Mouse (Mus musculus): ENCODE data around the gene Oaz3. TPM values are rescaled to one million over a fixed set of nuclear protein-coding genes. Genes with fewer than 3 reads are reported as not detected.

Gene Oaz3
- polyA plus RNA-seq, 1 experiment from 2014 or later, result not detected

DNA sequence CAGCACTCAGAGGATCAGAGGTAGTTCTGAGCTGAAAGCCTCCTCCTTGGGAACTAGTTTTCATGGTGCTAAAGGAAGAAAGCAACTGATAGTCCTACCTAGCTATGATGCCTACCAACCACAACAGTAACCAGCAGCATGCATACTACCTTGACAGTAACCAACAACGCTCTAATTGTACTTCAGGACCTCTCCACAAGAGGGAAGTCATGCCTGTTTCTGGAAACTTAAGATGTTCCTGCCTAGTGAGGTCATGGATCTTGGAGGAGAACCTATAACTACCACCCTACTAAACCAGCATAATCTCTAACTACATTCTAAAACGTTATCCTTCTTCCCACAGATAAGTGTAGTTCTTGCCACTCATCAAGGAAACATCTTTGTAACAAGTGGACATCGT is 2.5 kb downstream of the Oaz3 start:
- Histone ChIP-seq H3K4me3 (ENCODE audit: low read depth, low read length) (no peak overlapping the region), H3K27me3 (replicated peaks; ENCODE audit: control insufficient read depth, insufficient read depth, low read length) (no peaks in the 10 kb centered on the region), H3K9me3 (ENCODE audit: control insufficient read depth, low read length) (no peaks in the 10 kb centered on the region), H3K4me2 (ENCODE audit: low read depth, low read length) (no peak overlapping the region), H3K9ac (ENCODE audit: low read depth, low read length) (no peak overlapping the region), H3K36me3 (ENCODE audit: control insufficient read depth, insufficient read depth, low read length) (peaks cover 11% of the 10 kb centered on the region; the same call in 1 of the 2 replicates), H3K27ac (replicated peaks; ENCODE audit: low read depth, low read length) (no peak overlapping the region), H3K4me1 (ENCODE audit: control insufficient read depth, insufficient read depth, low read length) (0 out of 2 replicates have a peak, but pooled peaks cover 4% of the 10 kb centered on the region)
- 37% methylated on average over 3 of the region's 3 CpGs for WGBS
- no peak for DNase-seq (ENCODE audit: low spot score)
- no peak for ATAC-seq (ENCODE audit: low read depth)

DNA sequence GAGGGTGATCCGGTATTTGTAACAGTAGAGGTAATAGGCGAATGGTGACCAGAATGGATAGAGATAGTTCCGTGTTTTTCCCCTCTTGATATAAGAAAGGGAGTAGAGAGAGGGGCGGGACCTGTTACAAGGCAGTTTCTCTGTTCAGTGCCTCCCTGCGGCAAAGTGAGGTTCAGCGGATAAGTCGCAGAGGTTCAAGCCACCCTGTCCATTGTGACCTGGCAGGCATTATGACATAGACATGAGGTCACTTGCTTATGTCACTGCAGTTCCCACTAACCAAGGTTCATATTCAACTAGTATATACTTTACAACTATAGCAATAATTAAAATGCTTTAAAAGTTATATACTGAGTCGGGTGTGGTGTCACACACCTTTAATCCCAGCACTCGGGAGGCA is 7.3 kb downstream of the Oaz3 start:
- no peaks in the 10 kb centered on the region for H3K4me1 ChIP-seq (ENCODE audit: control insufficient read depth, insufficient read depth, low read length)
- no peaks in the 10 kb centered on the region for H3K9me3 ChIP-seq (ENCODE audit: control insufficient read depth, low read length)
- H3K9ac ChIP-seq (ENCODE audit: low read depth, low read length), result no peak overlapping the region
- H3K4me3 ChIP-seq (ENCODE audit: low read depth, low read length), result no peak overlapping the region
- no peaks in the 10 kb centered on the region for H3K27me3 ChIP-seq (replicated peaks; ENCODE audit: control insufficient read depth, insufficient read depth, low read length)
- 82% methylated on average over 9 of the region's 9 CpGs for WGBS
- H3K4me2 ChIP-seq (ENCODE audit: low read depth, low read length), result no peak overlapping the region
- no peak overlapping the region for H3K27ac ChIP-seq (replicated peaks; ENCODE audit: low read depth, low read length)
- ATAC-seq (ENCODE audit: low read depth), result no peak
- no peak for DNase-seq (ENCODE audit: low spot score)
- H3K36me3 ChIP-seq (ENCODE audit: control insufficient read depth, insufficient read depth, low read length), result no peaks in the 10 kb centered on the region

DNA sequence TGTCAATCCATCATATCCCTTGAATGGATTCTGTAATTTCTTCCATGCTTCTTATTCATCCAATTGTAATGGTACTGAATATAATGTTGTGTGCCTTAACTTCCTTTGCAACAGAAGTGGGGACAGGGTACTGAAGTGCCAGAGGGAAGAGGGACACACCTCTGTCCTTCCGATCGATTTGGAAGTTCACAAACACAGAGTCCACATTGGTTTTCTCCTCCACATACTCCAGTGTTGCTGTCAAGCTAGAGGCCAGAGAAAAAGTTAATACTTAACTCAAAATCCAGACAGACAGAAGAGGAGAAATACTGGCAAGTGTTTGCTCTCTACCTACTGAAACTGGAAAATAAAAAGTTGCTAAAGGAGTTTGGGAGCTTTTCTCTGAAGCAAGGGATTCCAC is 9.4 kb downstream of the Oaz3 start:
- H3K27ac ChIP-seq (replicated peaks; ENCODE audit: low read depth, low read length), result no peak overlapping the region
- no peak overlapping the region for H3K9ac ChIP-seq (ENCODE audit: low read depth, low read length)
- H3K27me3 ChIP-seq (replicated peaks; ENCODE audit: control insufficient read depth, insufficient read depth, low read length), result no peaks in the 10 kb centered on the region
- H3K4me1 ChIP-seq (ENCODE audit: control insufficient read depth, insufficient read depth, low read length), result no peaks in the 10 kb centered on the region
- H3K9me3 ChIP-seq (ENCODE audit: control insufficient read depth, low read length), result no peaks in the 10 kb centered on the region
- H3K36me3 ChIP-seq (ENCODE audit: control insufficient read depth, insufficient read depth, low read length), result no peaks in the 10 kb centered on the region
- H3K4me2 ChIP-seq (ENCODE audit: low read depth, low read length), result no peak overlapping the region
- H3K4me3 ChIP-seq (ENCODE audit: low read depth, low read length), result no peak overlapping the region
- 91% methylated on average over 2 of the region's 2 CpGs for WGBS
- ATAC-seq (ENCODE audit: low read depth), result no peak
- no peak for DNase-seq (ENCODE audit: low spot score)

DNA sequence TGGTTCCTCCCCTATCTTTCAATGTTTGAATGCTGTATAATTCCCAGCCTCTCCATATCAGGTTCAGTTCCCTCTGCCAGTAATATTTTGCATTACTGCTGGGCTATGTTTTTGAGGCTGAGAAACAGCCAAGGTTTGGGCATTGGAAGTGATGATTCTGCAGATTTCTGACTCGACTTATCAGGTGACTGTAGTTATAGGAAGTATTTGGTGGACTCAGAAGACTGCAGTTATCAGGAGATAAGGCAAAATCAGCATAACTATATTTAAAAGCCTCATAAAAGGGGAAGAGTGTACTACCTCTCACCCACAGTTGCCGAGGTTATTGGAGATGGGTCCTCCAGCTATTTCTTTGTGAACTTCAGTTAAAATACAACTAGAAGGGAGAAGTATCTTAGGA is 12.7 kb downstream of the Oaz3 start:
- WGBS, result 66% methylated on average over 2 of the region's 2 CpGs
- no peak for ATAC-seq (ENCODE audit: low read depth)
- no peak overlapping the region for H3K4me2 ChIP-seq (ENCODE audit: low read depth, low read length)
- no peaks in the 10 kb centered on the region for H3K9me3 ChIP-seq (ENCODE audit: control insufficient read depth, low read length)
- no peaks in the 10 kb centered on the region for H3K4me1 ChIP-seq (ENCODE audit: control insufficient read depth, insufficient read depth, low read length)
- no peaks in the 10 kb centered on the region for H3K27me3 ChIP-seq (replicated peaks; ENCODE audit: control insufficient read depth, insufficient read depth, low read length)
- no peak for DNase-seq (ENCODE audit: low spot score)
- H3K36me3 ChIP-seq (ENCODE audit: control insufficient read depth, insufficient read depth, low read length), result no peaks in the 10 kb centered on the region
- H3K27ac ChIP-seq (replicated peaks; ENCODE audit: low read depth, low read length), result no peak overlapping the region
- H3K9ac ChIP-seq (ENCODE audit: low read depth, low read length), result no peak overlapping the region
- H3K4me3 ChIP-seq (ENCODE audit: low read depth, low read length), result no peak overlapping the region

DNA sequence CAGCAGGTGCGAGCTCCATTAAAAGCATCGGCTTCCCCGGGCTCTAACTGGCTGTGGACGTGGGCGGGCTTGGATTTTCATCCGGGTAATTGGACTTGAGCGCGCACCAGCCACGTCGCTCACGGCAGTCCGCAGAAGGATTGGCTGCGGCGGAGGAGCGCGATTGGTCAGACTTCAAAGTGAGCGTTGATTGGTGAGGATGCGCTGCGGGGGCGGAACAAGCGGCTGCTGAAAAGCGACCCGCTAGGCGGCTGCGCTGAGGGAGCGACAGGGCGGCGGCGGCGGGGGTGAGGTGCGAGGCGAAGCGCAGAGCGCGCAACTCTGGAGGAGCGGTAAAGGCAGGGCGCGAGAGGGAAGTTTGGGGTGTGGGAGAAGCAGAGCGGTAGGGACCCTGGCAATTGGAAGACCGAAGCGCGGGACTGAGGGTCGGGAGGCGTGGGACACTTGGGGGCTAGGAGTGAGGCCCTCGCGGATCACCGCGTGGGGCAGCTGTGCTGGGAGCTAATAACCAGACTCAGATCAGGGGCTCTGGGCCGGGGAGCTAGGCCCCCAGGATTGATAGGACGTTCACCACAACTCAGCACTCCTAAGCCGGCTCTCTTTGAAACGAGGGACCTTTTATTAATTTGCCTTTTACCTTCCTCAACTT is 30.6 kb downstream of the Oaz3 start, which contains the start of gene Tdrkh:
Gene Tdrkh, plus strand, starts transcription at position 243 of the 649 bp plus-strand sequence.
- 9% methylated on average over 52 of the region's 52 CpGs for WGBS
- Histone ChIP-seq H3K4me2 (ENCODE audit: low read depth, low read length) (peak within 1 kb of the TSS; percentile 85), H3K9ac (ENCODE audit: low read depth, low read length) (peak within 1 kb of the TSS; percentile 61)

DNA sequence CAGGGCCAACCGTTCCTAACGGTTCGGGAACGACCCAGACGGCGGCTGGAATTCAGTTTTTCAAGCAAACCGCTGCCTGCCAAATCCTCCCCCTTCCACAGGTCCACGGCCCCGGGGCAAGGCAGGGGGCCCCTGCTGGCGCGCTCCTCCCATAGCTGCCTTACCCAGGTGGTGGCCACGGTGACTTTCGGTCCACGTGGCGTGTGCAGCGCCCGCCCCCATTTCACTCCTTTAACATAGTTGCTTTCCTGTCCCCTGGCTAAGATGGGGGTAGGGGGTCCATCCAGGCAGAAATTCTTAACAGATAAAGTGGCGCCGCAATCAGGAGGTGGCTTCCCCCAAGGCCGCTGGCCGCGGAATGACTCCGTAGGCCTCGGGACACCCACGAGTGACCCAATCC is 31.2 kb downstream of the Oaz3 start:
- DNase-seq (ENCODE audit: low spot score) (no peak), ATAC-seq (ENCODE audit: low read depth) (peak; percentile 20)
- Histone ChIP-seq H3K27me3 (replicated peaks; ENCODE audit: control insufficient read depth, insufficient read depth, low read length) (no peaks in the 10 kb centered on the region), H3K36me3 (ENCODE audit: control insufficient read depth, insufficient read depth, low read length) (no peaks in the 10 kb centered on the region), H3K4me1 (ENCODE audit: control insufficient read depth, insufficient read depth, low read length) (peaks cover 8% of the 10 kb centered on the region; the same call in 1 of the 2 replicates), H3K4me3 (ENCODE audit: low read depth, low read length) (peak overlapping the region; percentile 49), H3K9ac (ENCODE audit: low read depth, low read length) (peak overlapping the region; percentile 48), H3K4me2 (ENCODE audit: low read depth, low read length) (peak overlapping the region; percentile 85), H3K27ac (replicated peaks; ENCODE audit: low read depth, low read length) (no peak overlapping the region), H3K9me3 (ENCODE audit: control insufficient read depth, low read length) (no peaks in the 10 kb centered on the region)
- WGBS, result 7% methylated on average over 23 of the region's 25 CpGs

More for the DNA sequence above, 30.6 kb downstream of the Oaz3 start, which contains the start of gene Tdrkh:
- no peaks in the 10 kb centered on the region for H3K9me3 ChIP-seq (ENCODE audit: control insufficient read depth, low read length)
- H3K36me3 ChIP-seq (ENCODE audit: control insufficient read depth, insufficient read depth, low read length), result no peaks in the 10 kb centered on the region
- H3K27me3 ChIP-seq (replicated peaks; ENCODE audit: control insufficient read depth, insufficient read depth, low read length), result no peaks in the 10 kb centered on the region
- peaks cover 8% of the 10 kb centered on the region; the same call in 1 of the 2 replicates for H3K4me1 ChIP-seq (ENCODE audit: control insufficient read depth, insufficient read depth, low read length)
- DNase-seq (ENCODE audit: low spot score), result peak; percentile 99
- ATAC-seq (ENCODE audit: low read depth), result peak; percentile 100
- H3K4me3 ChIP-seq (ENCODE audit: low read depth, low read length), result peak within 1 kb of the TSS; percentile 49
- no peak within 1 kb of the TSS for H3K27ac ChIP-seq (replicated peaks; ENCODE audit: low read depth, low read length)

DNA sequence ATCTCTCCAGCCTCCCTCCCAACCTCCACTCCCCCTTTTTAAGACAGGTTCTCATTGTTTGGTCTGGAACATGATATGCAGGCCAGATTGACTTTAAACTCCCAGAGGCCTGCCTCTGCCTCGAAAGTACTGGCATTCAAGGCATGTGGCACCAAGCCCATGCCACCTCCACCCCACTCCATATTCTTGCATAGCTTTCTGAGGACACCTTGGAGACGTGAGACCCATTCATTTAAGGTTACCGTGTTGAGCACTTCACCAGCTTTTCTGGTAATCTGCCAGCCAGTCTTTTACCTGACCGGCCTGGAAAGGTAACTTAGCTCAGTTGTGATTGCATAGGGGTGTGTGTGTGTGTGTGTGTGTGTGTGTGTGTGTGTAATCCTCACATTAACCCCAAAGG is 38.2 kb downstream of the Oaz3 start:
- Histone ChIP-seq H3K4me3 (ENCODE audit: low read depth, low read length) (no peak overlapping the region), H3K4me2 (ENCODE audit: low read depth, low read length) (no peak overlapping the region), H3K36me3 (ENCODE audit: control insufficient read depth, insufficient read depth, low read length) (no peaks in the 10 kb centered on the region), H3K27me3 (replicated peaks; ENCODE audit: control insufficient read depth, insufficient read depth, low read length) (peaks cover 21% of the 10 kb centered on the region), H3K4me1 (ENCODE audit: control insufficient read depth, insufficient read depth, low read length) (no peaks in the 10 kb centered on the region), H3K9ac (ENCODE audit: low read depth, low read length) (no peak overlapping the region), H3K9me3 (ENCODE audit: control insufficient read depth, low read length) (no peaks in the 10 kb centered on the region), H3K27ac (replicated peaks; ENCODE audit: low read depth, low read length) (no peak overlapping the region)
- peak; percentile 48; the same call in 1 of the 2 replicates for ATAC-seq (ENCODE audit: low read depth)
- WGBS, result 51% methylated on average over 4 of the region's 4 CpGs
- peak; percentile 36 for DNase-seq (ENCODE audit: low spot score)

DNA sequence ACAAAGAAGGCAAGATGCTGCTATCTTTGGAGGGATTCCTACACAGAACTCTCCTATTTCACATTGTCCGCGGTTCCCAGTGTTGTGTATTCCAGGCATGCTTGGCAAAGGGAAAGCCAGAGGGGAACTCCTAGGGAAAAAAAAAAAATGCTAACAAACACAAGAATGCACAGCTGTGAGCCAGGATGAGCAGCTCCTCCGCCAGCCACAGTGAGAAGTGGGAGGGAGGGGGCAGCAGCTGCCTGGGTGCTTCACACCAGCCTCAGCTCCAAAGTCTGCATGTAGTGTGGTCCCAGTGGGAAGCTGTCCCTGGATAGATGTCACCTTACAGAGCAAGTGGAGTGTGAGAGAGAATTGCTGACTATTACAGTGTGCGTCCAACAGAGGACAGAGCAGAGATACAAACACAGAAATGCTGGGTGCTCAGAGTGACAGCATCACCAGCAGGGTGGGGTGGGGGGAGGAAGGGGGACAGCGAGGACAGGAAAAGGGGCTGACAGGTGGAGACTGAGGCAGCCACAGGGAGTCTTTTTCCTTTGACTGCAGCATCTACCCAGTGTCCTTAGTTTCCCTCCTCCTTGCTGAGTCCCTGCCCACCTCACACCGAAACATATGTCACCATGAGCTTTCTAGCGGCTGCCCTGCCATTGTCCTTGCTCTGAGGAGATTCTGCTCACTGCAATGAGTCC is 39.2 kb downstream of the Oaz3 start:
- H3K4me3 ChIP-seq (ENCODE audit: low read depth, low read length), result no peak overlapping the region
- DNase-seq (ENCODE audit: low spot score) (peak; percentile 85), ATAC-seq (ENCODE audit: low read depth) (peak; percentile 58)
- H3K9me3 ChIP-seq (ENCODE audit: control insufficient read depth, low read length), result no peaks in the 10 kb centered on the region
- H3K36me3 ChIP-seq (ENCODE audit: control insufficient read depth, insufficient read depth, low read length), result no peaks in the 10 kb centered on the region
- no peaks in the 10 kb centered on the region for H3K4me1 ChIP-seq (ENCODE audit: control insufficient read depth, insufficient read depth, low read length)
- no peak overlapping the region for H3K27ac ChIP-seq (replicated peaks; ENCODE audit: low read depth, low read length)
- H3K27me3 ChIP-seq (replicated peaks; ENCODE audit: control insufficient read depth, insufficient read depth, low read length), result peaks cover 31% of the 10 kb centered on the region
- 22% methylated on average over 7 of the region's 7 CpGs for WGBS
- H3K4me2 ChIP-seq (ENCODE audit: low read depth, low read length), result no peak overlapping the region
- H3K9ac ChIP-seq (ENCODE audit: low read depth, low read length), result no peak overlapping the region

Measured in embryonic facial prominence, embryonic 14.5 days (tissue).